Mouse (Mus musculus) urinary bladder, postnatal 10 days (tissue): Measurements from ENCODE around the gene Map3k5.

ENCODE experiments used
- DNase-seq: peaks from one replicate; pipeline ENCODE4 v3.0.0; 2022; ENCODE audit warnings: low spot score

Gene Map3k5

GRCm38 (mm10) chr10:20158756-20159155 lies 224.5 kb downstream of the Map3k5 start:
- DNase-seq, result no peak

- DNase-seq, result no peak
Measured at GRCm38 (mm10) chr10:20159308-20159707, 225.0 kb downstream of the Map3k5 start.

GRCm38 (mm10) chr10:20160914-20161313 lies 226.6 kb downstream of the Map3k5 start:
- DNase-seq, result no peak

- DNase-seq, result no peak
Measured at GRCm38 (mm10) chr10:20164810-20165209, 230.5 kb downstream of the Map3k5 start.

GRCm38 (mm10) chr10:20166797-20167196 lies 232.5 kb downstream of the Map3k5 start:
- no peak for DNase-seq

GRCm38 (mm10) chr10:20167467-20167866 lies 233.2 kb downstream of the Map3k5 start:
- no peak for DNase-seq

GRCm38 (mm10) chr10:20169182-20169674 lies 235.0 kb downstream of the Map3k5 start:
- no peak for DNase-seq

- DNase-seq, result no peak
Measured at GRCm38 (mm10) chr10:20169927-20170604, 235.8 kb downstream of the Map3k5 start.

- no peak for DNase-seq
Measured at GRCm38 (mm10) chr10:20170605-20171088, 236.4 kb downstream of the Map3k5 start.

GRCm38 (mm10) chr10:20171209-20171608 lies 236.9 kb downstream of the Map3k5 start:
- DNase-seq, result no peak

GRCm38 (mm10) chr10:20171756-20172155 lies 237.5 kb downstream of the Map3k5 start:
- no peak for DNase-seq

- no peak for DNase-seq
Measured at GRCm38 (mm10) chr10:20173733-20174132, 239.5 kb downstream of the Map3k5 start.

GRCm38 (mm10) chr10:20176054-20176453 lies 241.8 kb downstream of the Map3k5 start:
- DNase-seq, result no peak

GRCm38 (mm10) chr10:20178807-20179605 lies 244.7 kb downstream of the Map3k5 start:
- no peak for DNase-seq

- no peak for DNase-seq
Measured at GRCm38 (mm10) chr10:20181198-20181597, 246.9 kb downstream of the Map3k5 start.

- DNase-seq, result no peak
Measured at GRCm38 (mm10) chr10:20181680-20182399, 247.6 kb downstream of the Map3k5 start.

- DNase-seq, result no peak
Measured at GRCm38 (mm10) chr10:20184326-20184725, 250.1 kb downstream of the Map3k5 start.

GRCm38 (mm10) chr10:20185264-20185663 lies 251.0 kb downstream of the Map3k5 start:
- DNase-seq, result no peak

GRCm38 (mm10) chr10:20185806-20186205 lies 251.5 kb downstream of the Map3k5 start:
- no peak for DNase-seq

GRCm38 (mm10) chr10:20186800-20187273 lies 252.6 kb downstream of the Map3k5 start:
- no peak for DNase-seq

- DNase-seq, result no peak
Measured at GRCm38 (mm10) chr10:20190139-20190747, 256.0 kb downstream of the Map3k5 start.
